Mouse (Mus musculus) adrenal gland, postnatal 10 days (tissue): ENCODE data around the gene Ccdc92. TPM values are rescaled to one million over a fixed set of nuclear protein-coding genes. Genes with fewer than 3 reads are reported as not detected.

Experiments
- DNase-seq: peaks from one replicate; pipeline ENCODE4 v3.0.0; 2021; ENCODE audit warnings: mixed read lengths
- total RNA-seq, 2 experiments: library from RNA; stranded (reverse); gene quantifications; 2 replicates each; pipeline ENCODE4 v1.2.3; 2021

Ccdc92 gene
- total RNA-seq, 2 experiments from 2014 or later, result 4.3 to 6.1 TPM

DNA sequence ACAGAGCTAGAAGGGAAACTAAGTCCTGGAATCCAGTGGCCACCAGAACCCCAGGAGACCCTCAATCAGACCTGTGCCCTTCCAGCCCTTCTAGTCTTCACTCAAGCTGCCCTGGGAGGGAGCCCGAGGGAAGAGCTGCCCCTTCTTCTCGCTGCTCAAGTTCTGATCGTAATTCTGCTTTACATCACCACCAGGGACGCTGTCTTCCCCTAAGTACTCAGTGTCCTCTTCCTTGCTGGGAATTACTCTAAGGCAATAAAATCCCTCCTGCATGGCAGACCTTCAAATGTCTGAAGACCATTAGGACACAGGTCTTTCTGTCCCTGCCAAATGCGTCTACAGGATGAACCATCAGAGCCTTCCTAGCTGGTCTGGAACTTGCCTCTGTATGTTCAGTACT lies 2.2 kb downstream of the Ccdc92 start:
- DNase-seq, result no peak

DNA sequence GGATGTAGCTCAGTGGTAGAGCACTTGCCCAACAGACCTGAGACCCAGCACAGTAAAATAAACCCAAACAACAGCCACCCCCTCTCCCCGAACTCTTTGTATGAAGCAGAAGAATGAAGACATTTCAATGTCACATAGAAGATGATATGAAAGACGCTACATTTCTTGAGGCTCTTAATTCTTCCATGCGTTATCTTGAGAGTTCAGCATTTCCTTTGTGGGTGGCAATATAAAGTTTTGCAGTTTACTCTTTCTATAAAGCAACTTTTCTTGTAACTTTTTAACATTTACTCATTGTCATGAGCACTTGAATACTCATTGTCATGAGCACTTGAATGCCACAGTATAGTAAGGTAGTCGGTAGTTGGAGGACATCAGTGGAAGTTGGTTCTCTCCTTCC lies 8.0 kb downstream of the Ccdc92 start:
- DNase-seq, result no peak

DNA sequence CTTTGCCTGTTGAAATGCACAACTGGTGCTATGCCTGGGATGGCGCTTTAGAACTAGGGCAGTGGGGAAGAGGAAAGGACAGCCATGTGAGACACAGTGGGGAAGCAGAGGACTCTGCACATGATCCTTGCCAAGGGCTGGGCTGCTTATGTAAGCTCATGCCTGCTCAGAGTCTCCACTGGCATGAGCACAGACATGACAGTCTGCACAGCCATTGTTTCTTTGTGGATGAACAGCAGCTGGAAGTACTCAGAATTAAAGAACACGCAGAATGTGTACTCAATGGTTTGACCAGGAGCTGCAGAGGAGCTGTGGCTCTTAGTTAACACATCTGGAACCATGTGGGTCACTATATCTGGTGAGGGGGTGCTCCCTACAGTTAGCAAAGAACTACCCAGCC lies 9.1 kb downstream of the Ccdc92 start:
- no peak for DNase-seq

DNA sequence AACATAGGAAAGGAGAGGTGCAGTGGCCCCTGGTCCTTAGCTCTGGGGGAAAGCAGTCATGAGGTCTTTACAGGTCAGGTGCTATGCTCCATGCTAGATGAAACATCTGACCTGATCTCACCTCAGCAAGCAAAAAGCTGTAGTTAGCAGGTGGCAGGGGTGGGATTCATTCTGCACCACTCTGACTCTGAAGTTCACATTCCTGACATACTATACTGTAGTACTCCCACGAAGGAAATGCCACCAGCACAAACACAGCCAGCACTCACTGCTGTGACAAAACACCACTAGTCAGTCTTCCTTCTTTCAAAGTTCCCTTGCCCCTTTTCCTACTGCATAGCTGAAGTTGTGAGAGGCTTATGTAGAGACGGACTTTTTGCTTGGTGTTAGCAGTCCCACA lies 9.9 kb downstream of the Ccdc92 start:
- DNase-seq, result no peak

DNA sequence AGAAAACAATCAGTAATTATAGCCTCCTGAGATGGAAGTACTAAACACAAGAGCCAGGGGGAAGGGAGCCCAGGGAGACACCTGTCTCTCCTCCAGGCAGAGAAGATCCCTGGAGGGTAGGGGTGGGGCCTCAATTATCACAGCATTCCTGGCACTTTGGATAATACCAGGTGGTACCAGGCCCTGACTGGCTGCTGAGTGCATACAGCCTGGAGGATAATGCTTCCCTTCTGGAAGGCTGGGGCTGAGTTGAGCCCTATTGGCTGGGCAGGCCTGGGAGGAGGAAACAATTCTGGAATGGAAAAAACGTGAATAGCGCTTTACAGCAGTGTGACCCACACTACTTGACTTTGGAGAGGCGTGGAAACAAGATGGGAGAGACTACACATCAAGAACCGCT lies 10.7 kb downstream of the Ccdc92 start:
- DNase-seq, result no peak

DNA sequence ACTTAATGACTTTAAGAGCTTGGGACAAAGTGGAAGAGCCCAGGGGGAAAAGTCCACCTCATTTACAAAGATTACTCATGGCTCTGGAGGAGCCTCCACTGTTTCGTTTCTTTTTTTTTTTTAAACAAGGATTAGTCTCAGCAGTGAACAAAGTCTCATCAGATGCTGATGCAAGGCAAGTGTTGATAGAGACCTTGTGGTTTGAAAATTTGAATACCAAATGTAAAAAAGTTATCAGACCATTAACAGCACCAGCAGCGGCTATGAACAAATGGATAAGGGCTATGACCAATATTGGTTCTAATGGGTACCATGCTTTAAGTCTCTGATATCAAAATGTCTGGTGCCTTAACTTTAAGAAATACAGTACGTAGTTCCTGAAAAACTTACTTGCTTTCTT lies 13.2 kb downstream of the Ccdc92 start:
- no peak for DNase-seq

DNA sequence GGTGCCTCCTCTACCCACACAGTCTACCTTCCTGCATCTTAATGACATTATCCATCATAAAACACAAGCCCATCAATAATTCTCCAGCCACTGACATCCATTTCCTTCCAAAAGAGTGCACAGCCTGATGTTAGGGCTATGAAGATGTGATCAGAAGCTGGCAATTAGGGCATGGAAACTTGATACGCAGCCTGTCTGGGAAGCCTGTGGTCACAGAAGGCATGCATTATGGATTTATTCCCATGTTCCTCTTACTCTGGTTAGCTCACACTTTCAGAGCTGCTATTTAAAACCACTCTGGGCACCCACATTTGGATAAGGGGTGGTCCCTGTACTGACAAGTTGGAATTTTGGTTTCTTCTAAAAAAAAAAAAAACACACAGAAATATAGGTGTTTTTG lies 15.2 kb downstream of the Ccdc92 start:
- no peak for DNase-seq

DNA sequence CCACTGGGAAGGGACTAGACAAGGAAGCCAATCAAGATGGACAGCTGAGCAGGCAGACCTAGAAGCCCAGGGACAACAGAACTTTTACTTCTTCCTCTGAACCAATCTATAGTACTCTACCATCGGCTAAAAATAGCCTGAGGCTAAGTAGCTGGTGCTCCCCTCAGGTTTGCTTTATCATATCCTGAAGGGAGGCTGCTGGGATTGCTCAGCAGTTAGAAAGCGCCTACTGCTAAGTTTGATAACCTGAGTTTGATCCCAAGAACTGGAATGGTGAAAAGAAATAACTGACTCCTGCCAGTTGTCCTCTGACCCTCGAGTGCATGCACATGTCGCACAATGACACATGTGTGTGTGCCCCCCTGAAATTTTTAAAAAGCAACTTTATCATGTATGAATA lies 17.3 kb downstream of the Ccdc92 start:
- no peak for DNase-seq

DNA sequence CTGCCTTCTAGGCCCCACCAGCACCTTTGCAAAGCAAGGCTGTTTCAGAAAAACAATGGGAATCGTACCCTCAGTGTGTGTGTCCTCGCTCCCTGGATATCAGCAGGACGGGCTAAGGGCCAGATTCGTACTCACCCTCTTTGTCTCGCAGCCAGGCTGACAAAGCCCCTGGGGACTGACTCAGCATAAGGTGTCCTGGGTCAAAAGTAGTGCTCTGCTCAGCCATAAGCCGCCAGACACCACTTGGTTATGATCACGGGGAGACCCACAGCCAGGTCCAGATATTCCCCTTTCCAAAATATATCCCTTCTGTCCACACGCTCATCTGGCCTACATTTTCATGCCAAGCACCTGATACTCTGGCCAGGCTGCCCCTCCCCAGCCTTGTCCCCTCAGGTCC lies 18.8 kb downstream of the Ccdc92 start:
- DNase-seq, result peak; percentile 68

DNA sequence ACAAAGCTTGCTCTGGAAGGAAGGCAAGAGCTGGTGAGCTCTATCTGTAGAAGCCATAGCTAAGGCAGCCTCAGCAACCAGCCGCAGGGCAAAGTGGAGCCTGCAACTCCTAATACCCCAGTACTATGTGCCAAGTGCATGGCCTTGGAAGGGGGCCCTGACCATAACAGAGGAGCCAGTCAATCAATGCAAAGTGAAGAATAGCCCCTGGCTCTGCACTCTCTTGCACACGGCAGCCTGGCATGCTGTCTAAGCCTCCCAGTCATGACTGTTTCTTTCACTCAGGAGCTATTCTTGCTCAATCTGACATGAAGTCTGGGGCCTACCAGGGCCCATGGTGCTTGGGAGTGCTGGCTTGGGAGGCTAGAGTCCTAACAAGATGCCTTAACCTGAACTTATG lies 21.6 kb downstream of the Ccdc92 start:
- DNase-seq, result peak; percentile 13

DNA sequence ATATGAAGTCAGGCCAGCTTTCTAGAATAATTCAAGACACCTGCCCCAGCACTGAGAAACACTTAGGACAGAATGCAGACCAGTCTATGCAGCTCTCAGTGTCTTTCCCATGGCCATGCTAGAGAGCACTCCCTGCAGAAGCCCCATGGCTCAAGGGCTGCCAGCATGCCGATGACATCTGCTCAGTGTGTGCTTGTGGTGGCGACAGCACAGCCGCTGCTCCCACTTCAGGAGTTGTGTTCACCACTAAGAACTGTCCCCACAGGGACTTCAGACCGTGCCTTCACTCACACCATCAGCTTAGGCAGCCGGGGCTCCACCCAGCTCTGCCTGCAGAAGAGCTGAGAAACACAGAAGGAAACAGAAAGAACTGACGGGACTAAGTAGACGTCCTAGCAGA lies 22.0 kb downstream of the Ccdc92 start:
- DNase-seq, result no peak

DNA sequence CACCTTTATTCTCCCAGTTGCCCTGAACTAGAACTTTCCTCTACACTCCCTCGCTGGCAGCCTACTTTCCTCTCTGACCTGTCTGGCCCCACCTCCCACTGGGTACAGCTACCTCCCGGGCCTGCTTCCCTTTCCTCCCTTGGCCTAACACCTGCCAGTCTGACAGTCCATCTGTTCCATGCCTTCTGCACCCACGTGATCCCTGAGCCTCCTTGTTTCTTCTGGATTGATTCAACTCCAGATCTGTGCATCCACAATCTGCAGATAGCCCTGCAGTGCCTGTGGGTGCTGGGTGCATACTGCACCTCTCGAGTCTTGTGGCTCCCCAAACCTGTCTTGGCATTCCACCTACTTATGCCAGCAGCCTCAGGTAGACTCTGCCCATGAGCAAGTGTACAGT lies 25.6 kb downstream of the Ccdc92 start:
- DNase-seq, result no peak

DNA sequence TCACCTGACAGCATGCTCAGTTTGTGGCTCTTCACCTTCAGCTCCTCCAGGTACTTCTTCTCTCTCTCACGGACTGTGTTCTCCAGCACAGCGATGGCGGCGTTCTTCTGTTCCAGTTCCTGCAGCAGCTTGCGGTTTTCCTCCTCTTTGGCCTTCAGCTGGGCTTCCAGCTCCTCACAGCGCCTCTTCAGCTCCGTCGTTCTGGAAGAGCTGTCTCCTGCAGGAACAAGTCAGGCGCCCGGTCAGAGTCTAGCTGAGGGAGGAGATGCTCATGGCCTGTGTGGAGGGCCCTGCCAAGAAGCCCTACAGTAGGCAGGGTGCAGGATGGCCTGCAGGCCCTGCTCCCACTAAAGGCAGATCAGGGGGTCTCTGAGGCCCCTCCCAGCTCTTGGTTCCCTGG lies 26.1 kb downstream of the Ccdc92 start:
- no peak for DNase-seq

DNA sequence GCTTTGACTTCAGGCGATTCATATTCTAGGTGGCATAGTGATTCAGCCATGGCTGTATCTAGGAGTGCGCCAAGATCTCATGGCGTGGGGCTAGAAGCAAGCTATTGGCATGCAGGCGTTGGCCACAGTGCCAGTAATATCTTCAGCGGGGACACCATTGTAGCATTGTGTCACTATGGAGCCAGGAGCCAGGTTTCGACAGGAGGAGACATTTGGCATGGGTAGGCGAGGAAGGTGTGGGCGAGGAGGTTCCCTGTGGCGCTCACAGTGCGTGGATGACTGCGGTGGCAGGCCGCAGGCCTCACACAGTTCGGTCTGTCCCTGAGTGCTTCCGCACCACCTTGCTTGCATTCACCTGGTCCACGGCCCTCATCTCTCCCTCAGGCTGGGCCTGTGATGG lies 27.0 kb downstream of the Ccdc92 start:
- no peak for DNase-seq

DNA sequence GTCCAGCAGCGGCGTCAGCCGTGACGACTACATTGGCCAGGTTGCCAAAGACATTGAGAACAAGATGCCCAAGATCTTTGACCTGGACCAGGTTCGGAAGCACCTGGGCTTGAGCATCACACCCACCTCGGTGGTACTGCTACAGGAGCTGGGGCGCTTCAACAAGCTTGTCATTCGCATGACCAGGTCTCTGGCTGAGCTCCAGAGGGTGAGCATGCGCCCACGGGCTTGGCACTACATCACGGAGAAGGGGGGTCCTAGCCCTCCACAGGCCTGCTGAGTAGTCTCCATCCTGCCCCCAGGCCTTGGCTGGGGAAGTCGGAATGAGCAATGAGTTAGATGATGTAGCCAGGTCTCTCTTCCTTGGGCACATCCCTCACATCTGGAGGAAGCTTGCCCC lies 31.9 kb downstream of the Ccdc92 start:
- DNase-seq, result no peak

DNA sequence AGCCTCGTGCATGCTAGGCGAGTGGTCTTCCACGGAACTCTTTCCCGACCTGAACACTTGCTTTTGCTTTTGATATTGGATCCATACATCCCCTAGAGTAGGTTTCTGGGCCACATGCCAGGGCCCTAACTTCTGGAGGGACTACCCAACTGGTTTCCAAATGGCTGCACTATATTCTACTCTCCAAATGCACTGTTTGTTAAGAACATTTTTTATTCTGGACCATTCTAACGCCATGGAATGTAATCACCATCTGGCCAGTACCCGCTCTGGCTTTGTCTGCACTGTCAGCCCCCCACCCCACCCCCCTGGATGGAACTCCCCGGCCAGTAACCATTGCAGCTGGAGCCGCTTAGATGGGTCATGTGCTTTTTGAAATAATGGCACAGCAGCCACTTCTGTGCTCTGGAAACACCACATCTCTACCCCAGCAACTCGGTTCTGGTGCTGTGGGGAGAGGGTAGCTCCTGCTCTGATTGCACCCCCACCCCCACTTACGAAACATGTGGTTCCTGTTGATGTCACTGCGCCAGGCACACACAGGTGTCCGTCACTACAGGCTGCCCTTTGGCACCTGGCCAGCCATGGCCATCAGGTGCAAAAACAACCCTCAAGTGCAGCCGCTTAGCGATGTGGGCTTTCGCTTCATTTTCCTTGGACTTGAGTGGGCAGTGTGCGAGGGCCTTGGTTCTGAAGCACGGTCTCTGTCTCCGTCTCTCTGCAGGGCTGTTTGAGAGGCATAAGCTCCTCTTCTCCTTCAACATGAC lies 39.9 kb downstream of the Ccdc92 start:
- no peak for DNase-seq

DNA sequence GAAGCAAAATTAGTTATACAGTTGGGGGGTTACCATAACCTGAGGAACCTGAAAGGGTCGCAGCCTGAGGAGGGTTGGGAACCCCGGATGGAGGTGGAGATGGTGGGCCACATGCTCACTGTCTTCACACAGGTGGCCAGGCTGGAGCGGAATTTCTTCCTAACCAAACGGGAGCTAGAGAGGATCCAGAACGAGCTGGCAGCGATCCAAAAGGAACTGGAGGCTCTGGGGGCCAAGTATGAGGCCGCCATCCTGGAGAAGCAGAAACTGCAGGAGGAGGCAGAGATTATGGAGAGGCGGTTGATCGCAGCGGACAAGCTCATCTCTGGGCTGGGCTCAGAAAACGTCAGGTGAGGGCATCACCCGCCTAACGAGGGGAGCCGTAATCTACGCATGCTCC lies 45.2 kb downstream of the Ccdc92 start:
- DNase-seq, result no peak

DNA sequence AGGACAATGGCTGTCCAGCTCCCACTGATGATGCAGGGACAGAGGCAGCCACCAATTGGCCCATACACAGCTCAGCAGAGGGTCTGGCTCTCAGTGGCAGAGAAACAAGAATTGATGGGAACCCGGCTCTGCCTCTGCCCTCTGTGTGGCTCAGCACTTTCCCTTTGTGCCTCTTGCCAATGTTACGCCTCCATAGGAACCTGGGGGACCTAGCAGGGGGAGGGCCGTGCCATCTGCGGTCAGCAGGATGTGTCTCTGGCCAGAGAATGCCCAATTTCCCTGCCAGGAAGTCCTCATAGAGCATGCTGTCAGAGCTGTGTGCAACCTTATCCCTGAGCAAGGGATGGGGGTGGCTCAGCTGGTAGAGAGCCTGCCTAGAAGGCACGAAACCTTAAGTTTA lies 47.4 kb downstream of the Ccdc92 start:
- DNase-seq, result no peak

DNA sequence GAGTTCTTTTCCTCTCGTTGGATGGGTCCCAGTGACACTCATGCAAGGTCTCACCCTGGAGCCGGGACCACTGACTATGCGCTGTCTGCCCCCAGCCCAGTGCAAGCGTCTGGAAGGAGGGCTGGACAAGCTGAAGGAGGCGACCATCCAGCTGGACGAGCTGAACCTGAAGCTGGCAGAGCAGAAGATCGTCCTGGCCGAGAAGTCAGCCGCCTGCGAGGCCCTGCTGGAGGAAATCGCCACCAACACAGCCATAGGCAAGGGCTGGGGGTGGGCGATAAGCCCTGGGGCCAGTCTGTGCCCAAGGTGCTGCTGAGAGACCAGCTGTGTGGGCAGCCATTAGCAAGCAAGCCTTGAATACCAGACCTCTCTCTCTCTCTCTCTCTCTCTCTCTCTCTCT lies 49.8 kb downstream of the Ccdc92 start:
- DNase-seq, result no peak

DNA sequence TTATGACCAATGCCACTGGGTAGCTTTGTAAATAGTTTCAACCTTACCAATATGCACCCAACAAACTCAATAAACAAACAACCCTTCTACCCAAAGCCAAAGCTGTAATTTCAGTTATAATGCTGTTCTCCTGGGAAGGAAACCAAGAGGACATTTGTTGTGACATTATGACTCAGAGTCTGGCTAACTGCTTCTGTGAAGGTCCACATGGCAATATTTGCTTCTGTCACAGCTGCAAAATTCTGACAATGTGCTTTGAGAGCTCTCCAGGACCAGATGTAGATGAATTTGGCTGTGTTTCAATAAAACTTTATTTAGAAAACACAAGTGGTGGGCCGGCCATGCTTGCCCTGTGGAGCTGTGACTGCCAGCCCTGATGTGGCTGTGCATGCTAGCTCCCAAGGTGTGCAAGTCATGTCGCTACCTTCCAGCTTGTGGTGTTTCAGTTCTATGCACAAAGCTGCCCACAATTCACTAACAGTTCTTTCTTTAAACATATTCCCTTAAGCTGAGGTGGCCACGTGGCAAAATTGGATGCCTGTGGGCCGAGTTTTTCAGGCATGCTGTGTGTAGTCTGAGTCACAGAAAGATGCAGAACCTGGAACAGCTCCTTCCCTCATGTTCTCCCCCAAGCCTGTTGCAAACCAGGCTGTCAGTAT lies 52.4 kb downstream of the Ccdc92 start:
- DNase-seq, result peak; percentile 17

DNA sequence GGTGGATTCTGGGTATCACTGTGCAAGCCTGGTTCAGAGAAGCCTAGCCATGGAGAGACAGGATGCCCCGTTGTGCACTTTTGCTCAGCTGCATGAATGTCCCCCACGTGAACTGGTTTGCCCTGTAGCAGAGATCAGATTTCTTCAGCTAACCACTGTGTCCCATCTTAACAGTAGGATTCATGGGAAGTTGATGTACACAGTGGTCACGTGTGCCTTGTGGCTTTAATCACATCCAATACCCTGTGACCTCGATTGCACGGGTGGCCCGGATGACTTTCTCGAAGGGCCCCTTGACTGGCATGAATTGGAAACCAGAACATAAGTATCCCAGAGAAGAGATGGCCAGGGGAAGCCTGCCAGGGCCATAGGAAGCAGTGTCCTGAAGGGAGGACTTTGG lies 70.1 kb downstream of the Ccdc92 start:
- DNase-seq, result no peak

DNA sequence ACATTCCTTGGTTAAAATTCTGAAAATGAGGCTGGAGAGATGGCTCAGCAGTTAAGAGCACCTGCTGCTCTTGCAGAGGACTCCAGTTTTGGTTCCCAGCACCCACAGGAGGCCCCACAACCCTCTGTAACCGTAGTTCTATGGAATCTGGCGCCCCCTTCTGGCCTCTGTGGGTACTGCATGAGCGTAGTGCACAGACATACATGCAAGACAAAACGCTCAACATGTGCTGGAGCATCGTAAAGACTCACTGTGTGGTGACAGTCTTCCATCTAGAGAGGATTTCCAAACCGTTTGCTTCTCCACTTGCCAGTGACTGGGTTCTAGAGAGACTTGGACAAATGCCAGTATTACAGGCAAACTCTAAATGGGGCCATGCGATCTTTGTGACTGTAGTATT lies 76.6 kb downstream of the Ccdc92 start:
- no peak for DNase-seq
